Mouse (Mus musculus) A20 (cell line): Measurements from ENCODE around the gene Ablim2.

ENCODE experiments used
- DNase-seq: peaks from one replicate; pipeline ENCODE4 v3.0.0-alpha.2; 2011; ENCODE audit warnings: low read depth, low spot score

The Ablim2 gene

DNA sequence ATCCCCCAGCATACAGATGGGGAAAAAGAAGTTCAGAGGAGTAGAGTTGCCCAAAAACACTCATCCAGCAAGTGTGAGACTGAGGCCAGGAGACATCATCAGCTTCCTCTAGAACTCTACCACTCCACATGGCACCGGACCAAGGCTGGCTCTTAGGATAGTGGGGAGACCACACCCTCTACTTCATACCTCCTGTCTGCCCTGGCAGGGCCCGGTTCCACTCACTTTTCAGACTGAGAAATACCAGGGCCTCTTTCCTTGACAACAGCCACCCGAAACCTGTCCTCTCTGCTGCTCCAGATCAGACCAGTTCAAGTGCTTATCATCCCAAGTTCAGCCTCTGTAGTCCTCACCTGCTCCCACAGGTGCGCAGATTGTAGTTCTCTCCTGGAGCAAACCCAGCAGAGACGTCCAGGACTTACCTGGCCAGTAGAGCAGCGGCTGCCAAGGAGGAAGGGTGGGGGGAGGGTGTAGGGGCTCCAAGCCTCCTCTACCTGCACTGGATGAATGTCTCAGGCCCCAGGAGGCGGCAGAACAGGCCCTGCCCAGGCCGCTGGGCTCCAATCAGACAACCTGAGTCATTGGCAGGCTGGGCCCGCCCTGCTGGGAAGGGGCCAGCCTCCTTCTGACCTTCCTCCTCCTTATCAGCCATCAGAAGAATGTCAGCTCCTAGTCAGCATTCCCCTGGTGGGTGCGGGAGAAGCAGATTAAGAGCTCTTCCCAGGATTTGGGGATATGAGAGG is 18.0 kb upstream of the Ablim2 start, which contains the start of gene Sh3tc1:
Gene Sh3tc1 (minus strand): TSS at position 452 of the 743 bp plus-strand sequence.
- no peak for DNase-seq

DNA sequence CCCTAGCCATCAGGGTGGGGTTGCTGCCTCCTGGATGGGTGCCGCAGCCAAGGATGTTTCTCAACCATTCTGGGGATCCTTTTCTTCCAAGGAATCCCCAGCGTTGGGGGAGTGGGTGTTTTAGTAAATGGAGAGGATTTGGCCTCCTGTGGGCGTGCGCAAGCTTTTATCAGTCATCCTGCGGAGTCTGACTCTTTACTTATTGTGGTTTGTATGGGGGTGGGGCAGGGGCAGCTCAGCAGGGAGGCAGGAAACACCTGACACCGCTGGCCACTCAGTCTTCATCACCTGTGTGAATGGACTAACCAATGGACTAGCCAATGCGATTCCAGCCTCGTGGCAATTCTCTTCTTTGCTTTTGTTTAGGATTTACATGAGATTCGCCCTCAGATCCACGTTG is 17.0 kb upstream of the Ablim2 start:
- DNase-seq, result no peak

DNA sequence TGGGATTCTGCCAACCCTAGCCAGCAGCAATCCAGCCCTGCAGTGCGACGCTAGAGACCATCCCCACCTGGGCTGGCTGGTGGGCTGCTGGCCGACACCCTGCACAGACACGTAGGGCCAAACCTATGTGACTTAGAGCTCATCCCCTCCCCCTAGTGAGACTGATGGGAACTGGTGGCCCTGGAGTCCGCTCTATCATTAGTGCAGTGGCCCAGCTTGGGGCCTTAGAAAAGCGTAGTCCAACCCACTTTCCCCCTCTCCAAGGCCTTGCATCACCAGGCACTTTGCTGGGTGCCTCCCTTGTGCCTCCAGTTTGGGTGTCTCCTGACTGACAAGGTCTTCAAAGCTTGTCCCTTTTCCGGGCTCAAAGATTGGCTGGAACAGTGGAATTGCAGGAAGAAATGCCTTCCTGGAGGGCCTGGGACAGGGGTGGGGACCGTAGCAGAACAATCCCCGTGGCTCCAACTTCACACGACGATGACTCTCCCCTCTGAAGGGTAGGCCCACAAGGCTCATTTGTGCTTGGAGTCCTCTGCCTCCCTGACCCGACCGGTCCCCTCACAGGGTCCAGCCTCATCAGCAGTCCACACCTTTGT is 16.4 kb upstream of the Ablim2 start:
- DNase-seq, result no peak

DNA sequence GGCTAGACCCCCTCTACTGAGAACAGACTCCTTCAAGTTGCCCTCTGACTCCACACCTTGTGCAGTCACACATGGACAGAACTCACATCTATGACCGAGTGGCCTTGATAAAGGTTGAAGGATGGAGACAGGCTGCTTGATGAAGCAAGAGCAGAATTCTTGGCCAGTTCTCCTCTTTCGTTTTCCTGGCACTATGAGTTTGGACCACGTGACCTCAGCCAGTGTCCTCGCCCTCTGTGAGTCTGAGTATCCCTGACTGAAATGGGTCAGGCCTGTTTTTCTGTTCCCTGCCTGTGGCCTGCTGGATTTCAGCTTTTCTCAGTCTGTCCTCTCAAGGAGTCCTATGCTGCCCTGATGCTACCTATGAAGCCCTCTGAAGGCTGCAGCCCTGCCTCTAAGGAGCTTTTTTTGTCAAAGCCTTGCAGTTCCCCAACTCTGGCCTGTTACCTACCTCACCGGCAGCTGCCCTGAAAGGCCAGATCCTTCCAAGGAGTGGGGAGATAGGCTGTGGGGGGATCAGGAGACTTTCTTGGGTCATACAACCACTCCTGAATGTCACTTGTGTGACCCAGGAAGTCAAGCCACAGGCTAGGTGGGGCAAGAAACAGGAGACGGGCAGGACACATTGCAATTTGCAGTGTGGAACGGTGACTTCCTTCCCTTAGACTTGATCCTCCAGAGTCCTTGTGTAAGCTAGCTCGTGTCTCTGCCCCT is 14.3 kb upstream of the Ablim2 start:
- DNase-seq, result no peak

DNA sequence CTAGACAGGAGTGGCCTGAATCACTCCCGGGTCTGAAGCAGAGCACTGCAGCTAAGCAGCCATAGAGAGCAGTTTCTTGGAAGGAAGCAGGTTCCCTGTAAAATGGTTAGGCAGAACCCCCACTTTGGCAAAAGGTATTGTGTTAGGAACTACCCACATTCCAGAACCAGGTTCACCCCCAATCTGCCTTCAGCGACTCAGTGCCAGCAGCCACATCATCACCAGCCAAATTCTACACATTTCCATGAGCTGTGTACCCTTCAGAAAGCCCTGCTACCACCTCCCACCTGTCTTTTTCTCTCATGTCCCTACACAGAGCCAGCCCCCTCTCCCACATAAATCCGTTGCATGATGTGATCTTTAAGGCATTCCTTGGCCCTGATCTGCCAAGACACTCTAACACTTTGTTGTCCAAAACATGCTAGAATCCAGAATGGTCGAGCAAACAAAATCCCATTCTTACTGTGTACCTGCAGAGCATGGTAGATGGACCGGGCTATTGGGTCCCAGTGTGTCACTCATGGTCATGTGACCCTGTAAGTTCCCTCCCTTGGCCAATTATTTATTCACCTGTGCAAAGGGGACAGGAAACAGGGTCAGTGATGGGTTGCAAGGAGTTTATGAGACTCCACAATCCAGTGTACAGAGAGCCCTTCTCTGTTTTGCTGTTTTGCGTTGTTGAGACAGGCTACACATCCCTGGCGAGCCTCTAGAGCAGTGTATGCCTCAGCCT is 13.5 kb upstream of the Ablim2 start:
- DNase-seq, result no peak

DNA sequence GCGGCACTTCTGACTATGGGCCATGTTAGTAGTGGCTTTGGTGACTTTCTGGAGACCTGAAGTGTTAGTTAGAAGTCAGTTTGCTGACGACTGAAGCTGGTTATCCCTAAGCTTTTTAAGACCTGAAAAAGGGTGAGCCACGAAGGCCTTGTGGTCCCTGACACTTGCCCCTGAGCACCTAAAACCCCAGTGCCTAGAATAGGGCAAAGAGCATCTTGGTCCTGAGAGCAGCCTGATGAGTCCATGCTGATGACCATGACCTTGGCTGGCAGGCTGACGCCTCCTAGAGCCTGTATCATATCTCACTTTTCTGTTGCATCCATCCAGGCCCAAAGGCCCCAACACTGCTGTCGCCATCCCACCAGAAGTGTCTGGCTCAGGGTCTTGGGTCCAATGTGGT is 12.3 kb upstream of the Ablim2 start:
- no peak for DNase-seq

DNA sequence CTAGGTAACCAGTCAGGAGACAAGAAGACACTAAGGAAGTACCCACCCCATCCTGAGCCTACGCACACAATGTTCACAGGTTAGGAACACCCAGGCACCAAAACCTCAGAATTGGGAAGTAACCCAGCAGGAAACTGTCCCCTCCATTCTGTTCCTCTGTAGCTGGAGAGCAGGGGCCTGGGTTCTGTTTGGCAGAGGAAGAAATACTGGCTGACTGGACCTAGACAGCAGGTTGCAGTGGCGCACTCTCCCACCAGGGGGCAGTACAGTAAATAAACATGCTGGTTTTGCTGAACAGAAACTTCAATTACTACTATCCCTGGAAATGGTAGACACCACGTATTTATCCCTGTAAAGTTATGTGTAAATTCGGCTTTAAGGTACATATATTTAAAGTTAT is 10.8 kb upstream of the Ablim2 start:
- DNase-seq, result peak; percentile 73

DNA sequence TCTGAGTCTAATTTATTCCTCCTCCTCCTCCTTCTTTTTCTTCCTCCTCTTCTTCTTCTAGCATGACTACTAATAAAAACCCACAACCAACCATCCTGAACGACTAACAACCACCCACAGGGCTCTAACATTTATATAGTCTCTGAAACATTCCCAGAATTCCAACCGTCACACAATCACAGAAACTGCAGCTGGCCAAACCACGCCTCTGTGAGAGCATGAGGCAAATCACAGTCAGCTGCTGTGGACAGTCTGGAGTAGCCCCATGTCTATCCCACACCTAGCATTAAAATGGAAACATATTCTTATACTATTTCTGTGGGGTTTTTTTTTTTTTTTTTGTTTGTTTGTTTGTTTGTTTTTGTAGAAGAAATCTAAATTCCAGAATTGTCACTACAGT is 8.3 kb upstream of the Ablim2 start:
- no peak for DNase-seq

DNA sequence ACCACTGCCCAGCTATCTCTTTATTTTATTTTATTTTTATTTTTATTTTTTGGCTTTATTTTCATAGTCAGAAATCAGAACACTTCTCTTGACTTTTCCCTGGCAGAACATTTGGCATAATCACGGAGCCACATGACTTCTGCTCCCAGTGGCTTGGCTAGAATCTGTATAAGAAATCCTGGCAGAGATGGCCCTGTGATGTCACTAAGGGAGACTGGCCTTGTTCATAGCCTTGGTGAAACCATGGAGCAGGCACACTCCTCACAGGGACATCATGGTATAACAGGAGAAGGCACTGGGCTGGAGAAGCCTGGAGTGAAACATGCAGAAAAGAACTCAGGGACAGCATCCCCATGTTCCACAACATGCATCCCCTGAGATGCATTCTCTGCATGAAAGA is 7.7 kb upstream of the Ablim2 start:
- DNase-seq, result no peak

DNA sequence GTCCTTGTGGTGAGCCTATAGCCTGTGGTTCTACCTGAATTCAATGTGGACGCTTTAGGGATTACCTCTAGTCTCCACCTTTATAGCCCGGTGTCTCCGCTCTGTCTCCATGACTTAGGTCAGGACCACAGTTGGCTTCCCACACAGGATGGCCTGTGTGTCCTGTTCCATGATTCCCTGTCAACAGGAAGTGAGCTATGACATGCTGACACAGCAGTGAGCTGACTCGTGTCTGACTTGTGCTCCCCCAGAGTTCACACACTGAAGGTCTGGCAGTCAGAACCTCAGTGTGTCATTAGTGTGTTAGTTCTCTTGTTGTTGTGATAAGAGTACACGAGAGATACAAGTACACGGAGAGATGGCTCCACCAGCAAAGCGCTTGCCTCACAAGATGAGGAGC is 6.7 kb upstream of the Ablim2 start:
- no peak for DNase-seq

DNA sequence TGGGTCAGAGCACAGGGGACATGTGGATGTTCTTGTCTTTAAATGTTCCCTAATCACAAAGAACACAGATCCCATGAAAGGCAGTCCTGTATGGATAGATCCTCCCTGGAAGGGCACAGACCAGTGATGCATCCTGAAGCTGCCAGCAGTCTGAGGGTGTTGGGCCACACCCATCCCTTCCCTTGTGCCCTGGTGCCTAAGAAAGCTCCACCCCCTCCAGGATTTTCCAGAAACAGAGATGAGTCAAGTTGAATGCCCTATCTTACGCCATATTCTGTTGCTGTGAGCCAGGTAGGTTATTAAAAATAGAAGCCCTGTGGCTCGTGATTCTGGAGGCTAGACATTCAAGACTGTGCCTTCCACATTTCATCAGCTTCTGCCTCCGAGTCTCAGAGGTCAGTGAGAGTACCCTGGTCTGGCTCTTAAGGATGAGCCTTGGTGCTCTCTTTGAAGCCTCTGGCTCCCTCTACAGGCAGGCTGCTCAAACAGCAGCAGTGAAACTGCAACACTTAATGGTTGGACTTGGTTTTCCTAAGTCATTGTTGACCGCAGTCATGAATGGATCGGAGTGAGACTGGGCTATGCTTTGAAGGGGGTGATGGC is 2.4 kb upstream of the Ablim2 start:
- DNase-seq, result peak; percentile 64

DNA sequence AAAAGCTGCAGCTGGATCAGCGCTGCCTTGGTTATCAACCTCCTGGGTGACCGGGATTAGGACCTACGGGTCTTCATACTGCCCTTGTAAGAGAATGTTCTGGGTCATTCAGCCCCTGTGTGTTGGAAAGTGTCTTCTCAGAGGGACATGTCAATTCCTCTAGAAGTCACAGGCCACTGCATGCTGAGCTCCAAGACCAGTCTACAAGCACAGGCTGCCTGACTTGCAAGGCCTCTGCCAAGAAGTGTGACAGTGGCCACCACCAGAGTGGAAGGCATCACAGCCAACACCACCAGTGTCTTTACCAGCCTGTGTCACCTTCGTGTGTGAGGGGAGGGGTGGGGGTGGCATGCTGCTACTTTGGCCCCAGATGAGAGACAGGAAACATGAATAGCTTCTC is 1.7 kb upstream of the Ablim2 start:
- no peak for DNase-seq

DNA sequence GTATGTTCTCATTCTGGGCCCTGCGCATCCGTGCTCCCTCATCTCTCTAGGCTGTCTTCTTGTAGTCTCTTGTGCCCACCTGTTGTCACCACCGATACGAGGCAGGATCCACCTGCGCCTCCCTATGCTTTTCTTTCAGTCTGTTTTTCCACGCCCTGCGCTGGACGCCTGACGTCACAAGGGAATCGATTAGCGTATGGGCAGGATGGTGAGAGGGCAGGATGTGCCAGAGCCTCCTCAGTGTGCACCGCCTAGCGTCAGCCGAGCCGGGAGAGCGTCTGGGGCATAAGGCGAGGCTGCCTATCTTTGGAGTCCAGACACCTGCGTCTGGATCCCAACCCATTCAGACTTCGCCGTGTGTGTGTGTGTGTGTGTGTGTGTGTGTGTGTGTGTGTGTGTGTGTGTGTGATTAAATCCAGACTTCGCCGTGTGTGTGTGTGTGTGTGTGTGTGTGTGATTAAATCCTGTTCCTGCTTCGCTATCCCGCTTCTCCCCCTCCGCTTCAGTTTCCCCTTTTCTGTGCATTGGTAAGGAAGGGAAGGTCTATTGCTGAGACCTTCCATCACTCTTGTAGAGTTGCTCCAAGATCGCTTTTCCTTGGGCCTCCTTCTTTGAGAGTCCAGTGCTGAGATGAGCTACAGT is 562 bp upstream of the Ablim2 start:
- peak; percentile 59 for DNase-seq

DNA sequence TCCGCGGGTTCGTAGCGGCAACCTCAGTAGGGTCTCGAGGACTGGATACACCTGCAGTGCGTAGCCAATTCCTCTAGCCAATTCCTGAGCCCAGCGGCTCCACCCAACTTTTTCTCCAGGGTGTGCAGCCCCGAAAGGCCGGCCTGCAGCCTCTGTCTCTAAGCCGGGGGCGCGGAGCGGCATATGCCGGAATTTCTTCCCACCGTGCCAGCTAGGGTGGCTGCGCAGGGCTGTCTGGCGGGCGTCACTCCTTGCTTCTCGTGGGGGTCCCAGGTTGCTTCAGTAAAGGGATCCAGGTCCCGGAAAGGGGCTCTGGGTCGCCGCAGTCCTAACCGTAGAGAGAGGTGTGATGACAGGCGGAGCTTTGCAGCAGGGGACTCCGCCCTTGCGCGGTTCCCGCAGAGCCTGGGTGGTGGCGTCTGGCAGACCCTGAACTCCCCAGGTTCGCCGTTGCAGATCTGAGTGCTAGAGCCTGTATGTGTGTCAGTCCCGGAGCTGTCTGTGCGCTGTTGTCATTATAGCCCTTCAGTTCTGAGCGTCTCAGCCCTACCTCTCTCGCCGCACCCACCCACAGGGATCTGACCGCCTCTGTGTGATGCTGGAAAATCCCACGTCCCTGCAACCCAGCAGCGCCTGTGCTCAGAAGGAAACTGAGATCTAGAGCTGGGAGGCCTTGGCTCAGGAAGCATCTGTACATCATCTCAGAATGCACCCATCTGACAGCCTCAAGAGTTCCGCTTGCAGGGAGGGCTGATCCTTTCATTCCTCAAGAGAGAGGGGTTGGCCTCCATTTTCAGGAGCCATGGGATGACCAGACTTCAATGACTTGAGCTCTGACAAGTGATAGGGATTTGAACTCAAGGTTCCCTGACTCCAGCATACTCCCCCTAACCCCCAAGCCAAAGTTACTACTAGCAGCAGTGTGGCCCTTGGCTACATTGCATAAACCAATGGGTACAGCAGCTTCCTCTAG is 687 bp downstream of the Ablim2 start:
- peak; percentile 25 for DNase-seq

DNA sequence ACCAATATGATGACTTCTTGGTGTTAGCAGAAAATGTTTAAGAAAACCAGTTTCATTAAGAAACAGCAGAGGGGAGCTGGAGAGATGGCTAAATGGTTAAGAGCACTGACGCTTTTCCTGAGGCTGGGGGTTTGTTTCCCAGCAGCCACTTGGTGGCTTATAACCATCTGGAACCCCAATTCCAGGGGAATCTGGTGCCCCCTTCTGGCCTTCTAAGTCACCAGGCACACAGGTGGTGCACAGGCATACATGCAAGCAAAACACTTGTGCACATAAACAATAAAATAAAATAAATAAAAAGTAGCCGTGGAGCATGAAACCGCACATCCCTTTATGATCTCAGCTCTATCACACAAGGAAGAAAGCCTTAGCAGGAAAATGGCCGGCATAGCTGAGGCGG is 3.6 kb downstream of the Ablim2 start:
- DNase-seq, result no peak

DNA sequence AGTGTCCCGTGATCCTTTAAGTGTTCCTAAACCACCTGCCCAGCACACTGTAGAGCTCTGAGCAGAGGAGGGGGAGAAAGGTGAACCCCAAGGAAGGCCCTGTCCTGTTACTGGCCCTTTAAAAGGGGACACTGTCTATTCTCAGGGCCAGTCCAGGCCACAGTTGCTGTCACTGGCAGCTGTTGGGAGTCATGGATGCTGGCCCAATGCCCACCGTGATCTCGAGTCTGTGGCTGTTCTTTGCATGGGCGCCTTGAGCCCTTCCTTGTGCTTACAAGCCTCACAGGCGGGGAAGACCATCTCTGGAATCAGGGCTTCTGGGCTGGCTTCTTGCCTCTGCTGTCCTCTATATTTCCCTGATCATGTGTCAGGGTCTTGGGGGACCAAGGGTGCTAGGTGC is 4.7 kb downstream of the Ablim2 start:
- no peak for DNase-seq

DNA sequence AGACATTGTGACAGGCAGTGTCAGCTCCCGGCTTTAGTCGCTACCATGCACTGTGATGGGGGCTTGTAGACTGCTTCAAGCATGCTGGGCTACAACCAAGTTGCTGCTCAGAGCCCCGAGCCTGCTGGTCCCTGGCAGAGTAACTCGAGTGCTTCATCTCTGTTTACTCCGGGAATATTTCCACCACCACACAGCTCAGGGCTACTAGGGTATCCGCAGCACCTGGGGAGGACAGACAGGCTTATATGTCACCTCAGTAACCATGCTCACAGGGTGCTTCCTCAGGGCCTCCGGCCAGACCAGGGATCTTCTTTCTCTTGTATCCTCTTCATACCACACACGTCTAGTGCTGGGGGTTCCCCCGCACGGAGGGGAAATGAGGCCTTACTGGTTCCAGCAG is 5.2 kb downstream of the Ablim2 start:
- no peak for DNase-seq

DNA sequence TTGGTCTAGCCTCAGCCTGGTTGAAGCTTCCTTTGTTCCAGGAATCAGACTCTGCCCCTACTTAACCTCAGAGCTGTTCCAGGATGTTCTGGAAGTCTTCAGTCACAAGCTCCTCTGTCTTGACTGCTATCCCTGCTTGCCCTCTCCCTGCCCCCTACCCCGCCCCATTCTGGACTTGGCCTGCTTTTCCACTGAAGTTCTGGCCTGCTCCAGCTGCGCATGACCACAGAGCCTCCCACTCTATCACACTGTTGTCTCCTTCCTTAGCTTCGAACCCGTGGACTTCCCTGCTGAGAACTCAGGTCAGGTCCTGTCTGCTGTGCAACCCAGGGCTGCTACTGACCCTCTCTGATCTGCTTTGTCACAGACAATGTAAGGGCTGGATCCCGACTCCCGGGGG is 8.2 kb downstream of the Ablim2 start:
- DNase-seq, result no peak

DNA sequence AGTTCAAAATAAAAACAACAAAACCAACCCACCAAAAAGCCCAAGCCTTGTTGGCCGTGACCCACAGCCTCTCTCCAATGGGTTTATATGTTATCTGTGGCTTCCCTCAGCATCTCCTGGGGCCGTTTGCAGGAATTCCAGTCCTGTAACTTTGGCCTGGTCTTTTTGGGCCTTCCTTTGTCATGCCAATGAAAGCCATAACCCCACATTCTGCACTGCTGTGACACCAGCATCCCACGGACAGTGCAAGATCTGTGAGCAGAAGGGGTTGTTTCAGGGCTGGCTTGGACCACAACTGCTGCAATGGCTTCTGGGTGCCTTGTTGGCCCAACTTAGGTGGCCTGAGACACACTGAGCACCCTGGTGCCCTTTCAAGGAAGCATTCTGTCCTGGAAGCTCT is 10.8 kb downstream of the Ablim2 start:
- no peak for DNase-seq

DNA sequence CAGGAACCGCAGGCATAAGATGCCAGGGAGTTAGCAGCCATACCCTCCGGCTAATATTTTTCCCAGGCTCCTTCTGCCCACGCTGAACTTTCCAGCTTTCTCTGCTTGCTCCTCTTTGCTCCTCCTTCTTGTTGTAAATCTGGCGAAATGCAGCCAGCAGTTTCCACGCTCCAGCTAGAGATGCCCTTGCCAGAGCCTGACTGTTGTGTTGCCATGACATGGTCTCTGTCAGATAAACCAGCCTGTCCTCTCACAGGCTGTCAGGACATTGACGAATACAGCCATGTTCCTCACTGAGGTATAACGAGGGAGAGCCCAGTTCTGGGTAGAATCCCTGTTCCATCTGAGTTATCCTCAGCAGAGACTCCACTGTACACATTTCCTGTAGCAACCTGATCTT is 11.3 kb downstream of the Ablim2 start:
- no peak for DNase-seq
